ENCODE assay signal across 8 mouse cellular contexts in the genomic region with DNA sequence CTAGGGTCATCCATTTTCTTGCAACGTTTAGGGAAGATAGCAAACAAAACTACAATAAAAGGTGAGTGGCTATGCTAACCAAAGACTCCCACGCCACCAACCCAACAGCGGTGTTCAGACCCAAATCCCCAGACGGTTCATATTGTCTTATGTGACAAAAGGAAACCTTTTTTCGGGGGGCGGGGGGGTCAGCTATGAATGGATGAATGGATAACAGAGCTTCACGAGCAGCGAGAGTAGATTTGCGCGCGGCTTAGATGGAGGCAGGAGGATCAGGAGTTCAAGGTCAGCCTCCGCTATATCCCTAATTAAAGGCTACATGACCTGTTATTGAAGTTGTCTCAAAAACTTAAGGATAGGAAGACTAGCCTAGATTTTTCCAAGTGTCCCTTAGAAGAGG. TPM values are rescaled to one million over a fixed set of nuclear protein-coding genes. Genes with fewer than 3 reads are reported as not detected.
DNase-seq lines count a peak whose midpoint lies in the region; ATAC-seq and TF ChIP-seq lines count a peak whose summit lies in the region.

No protein-coding gene starts in this region.

- H3K79me2 ChIP-seq in CH12.LX (replicated peaks; ENCODE audit: control insufficient read depth, extremely low read depth, insufficient read depth, poor library complexity, severe bottlenecking) = no peaks in the 10 kb centered on the region

- no peaks in the 10 kb centered on the region for H3K27me3 ChIP-seq in cerebellum, adult 2 months (ENCODE audit: control insufficient read depth, insufficient read depth, low read length)
- peaks cover 23% of the 10 kb centered on the region for H3K27me3 ChIP-seq in CH12.LX (replicated peaks)
- H3K27me3 ChIP-seq in embryonic facial prominence, embryonic 15.5 days = no peaks in the 10 kb centered on the region; the same call in 1 of the 2 replicates
- peaks cover 9% of the 10 kb centered on the region for H3K27me3 ChIP-seq in limb, embryonic 12.5 days
- peaks cover 10% of the 10 kb centered on the region for H3K27me3 ChIP-seq in neural tube, embryonic 12.5 days (replicated peaks)

- 8% methylated on average over 12 of the region's 12 CpGs for WGBS in cerebellum, adult 2 months
- WGBS in embryonic facial prominence, embryonic 15.5 days = 4% methylated on average over 12 of the region's 12 CpGs
- WGBS in limb, embryonic 12.5 days = 8% methylated on average over 12 of the region's 12 CpGs
- 4% methylated on average over 12 of the region's 12 CpGs for WGBS in neural tube, embryonic 12.5 days

- H3K4me3 ChIP-seq in cerebellum, adult 2 months (replicated peaks; ENCODE audit: insufficient read depth, low read depth, low read length) = peak overlapping the region; percentile 67
- peak overlapping the region in 2 of 3 experiments; percentile 67 to 73 for H3K4me3 ChIP-seq in CH12.LX (replicated peaks in 1 of 3; ENCODE audit: low read depth in 2 of 3, low read length in 2 of 3, poor library complexity in 1 of 3)
- H3K4me3 ChIP-seq in embryonic facial prominence, embryonic 15.5 days (replicated peaks) = peak overlapping the region; percentile 70
- peak overlapping the region; percentile 54 for H3K4me3 ChIP-seq in limb, embryonic 12.5 days (replicated peaks)
- H3K4me3 ChIP-seq in neural tube, embryonic 12.5 days = peak overlapping the region; percentile 55

- H3K9me3 ChIP-seq in CH12.LX (replicated peaks; ENCODE audit: low read length) = no peaks in the 10 kb centered on the region
- H3K9me3 ChIP-seq in embryonic facial prominence, embryonic 15.5 days (replicated peaks) = no peaks in the 10 kb centered on the region
- no peaks in the 10 kb centered on the region for H3K9me3 ChIP-seq in limb, embryonic 12.5 days
- H3K9me3 ChIP-seq in neural tube, embryonic 12.5 days = no peaks in the 10 kb centered on the region

- H3K27ac ChIP-seq in cerebellum, adult 2 months (ENCODE audit: insufficient read depth, low read length) = no peak overlapping the region
- H3K27ac ChIP-seq in CH12.LX (ENCODE audit: insufficient read depth, low read depth) = no peak overlapping the region
- H3K27ac ChIP-seq in embryonic facial prominence, embryonic 15.5 days (replicated peaks) = 0 out of 2 replicates have a peak overlapping the region, but pooled peaks have one; percentile 44
- no peak overlapping the region for H3K27ac ChIP-seq in limb, embryonic 12.5 days
- H3K27ac ChIP-seq in neural tube, embryonic 12.5 days = no peak overlapping the region

- in situ Hi-C loops in CH12.LX (cut with MboI; ENCODE audit: low pct_ligation_motif_present, low pct_unique_long_range_greater_than_20kb, low sequenced_read_pairs) = loop anchor here (5.0 to 10.0 kb wide), 2 partner anchors 76 to 198 kb away; a partner anchor contains a TSS

- no peak for TF ChIP-seq EP300 in CH12.LX (IDR thresholded peaks at IDR 0.05; ENCODE audit: low read length)

- 0 out of 2 replicates have a peak overlapping the region, but pooled peaks have one; percentile 32 for H3K9ac ChIP-seq in CH12.LX (ENCODE audit: insufficient read depth, low read depth)
- no peak overlapping the region for H3K9ac ChIP-seq in embryonic facial prominence, embryonic 15.5 days
- H3K9ac ChIP-seq in limb, embryonic 12.5 days (replicated peaks) = peak overlapping the region; percentile 31; the same call in 1 of the 2 replicates
- H3K9ac ChIP-seq in neural tube, embryonic 12.5 days = 0 out of 2 replicates have a peak overlapping the region, but pooled peaks have one; percentile 35

- no peak for DNase-seq in cerebellum, adult 2 months
- DNase-seq in cerebellum, adult 11-12 months = no peak
- no peak for DNase-seq in CH12.LX (ENCODE audit: extremely low read depth)
- no peak for DNase-seq in thymus, postnatal 25 days
- no peak for DNase-seq in gastrocnemius, postnatal 4 days (ENCODE audit: low spot score in 2 of 2)

- no peaks in the 10 kb centered on the region for H3K36me3 ChIP-seq in CH12.LX (replicated peaks in 1 of 2; ENCODE audit: control insufficient read depth in 1 of 2, insufficient read depth in 1 of 2, low read length in 1 of 2)
- no peaks in the 10 kb centered on the region for H3K36me3 ChIP-seq in embryonic facial prominence, embryonic 15.5 days
- no peaks in the 10 kb centered on the region for H3K36me3 ChIP-seq in limb, embryonic 12.5 days
- no peaks in the 10 kb centered on the region for H3K36me3 ChIP-seq in neural tube, embryonic 12.5 days

- TF ChIP-seq CTCF in cerebellum, adult 2 months (IDR thresholded peaks at IDR 0.05; ENCODE audit: borderline replicate concordance, insufficient read depth, low read depth, low read length) = no peak
- TF ChIP-seq CTCF in CH12.LX (conservative IDR thresholded peaks at IDR 0.05 in 1 of 2, IDR thresholded peaks at IDR 0.05 in 1 of 2; ENCODE audit: low read depth in 2 of 2, low read length in 2 of 2) = no peak

- TF ChIP-seq RAD21 in CH12.LX (IDR thresholded peaks at IDR 0.05; ENCODE audit: low read depth, low read length) = no peak

- H3K4me1 ChIP-seq in cerebellum, adult 2 months (ENCODE audit: control insufficient read depth, insufficient read depth, low read length) = no peaks in the 10 kb centered on the region
- peaks cover 0 to 7% of the 10 kb centered on the region in 2 experiments; a peak in 3 of 4 replicates for H3K4me1 ChIP-seq in CH12.LX (ENCODE audit: control insufficient read depth in 1 of 2, insufficient read depth in 2 of 2)
- peaks cover 18% of the 10 kb centered on the region for H3K4me1 ChIP-seq in embryonic facial prominence, embryonic 15.5 days
- peaks cover 2% of the 10 kb centered on the region; the same call in 1 of the 2 replicates for H3K4me1 ChIP-seq in limb, embryonic 12.5 days (replicated peaks)
- H3K4me1 ChIP-seq in neural tube, embryonic 12.5 days = 0 out of 2 replicates have a peak, but pooled peaks cover 4% of the 10 kb centered on the region

- no peak for TF ChIP-seq POLR2A in cerebellum, adult 2 months (IDR thresholded peaks at IDR 0.05; ENCODE audit: borderline replicate concordance, insufficient read depth, low read length)
- TF ChIP-seq POLR2A in CH12.LX (IDR thresholded peaks at IDR 0.05; ENCODE audit: low read depth, low read length) = no peak

- dilution Hi-C loops in CH12.LX (cut with MboI; ENCODE audit: extremely low pct_ligation_motif_present, extremely low pct_unique_long_range_greater_than_20kb, low sequenced_read_pairs) = no loop called here

- no peak for ATAC-seq in embryonic facial prominence, embryonic 15.5 days (ENCODE audit: insufficient number of reproducible peaks, low FRiP score, low TSS enrichment, low read depth)
- no peak for ATAC-seq in limb, embryonic 12.5 days (ENCODE audit: insufficient number of reproducible peaks, insufficient read depth, low FRiP score, low TSS enrichment, low read depth)
- ATAC-seq in neural tube, embryonic 12.5 days (ENCODE audit: low FRiP score, low read depth) = no peak

- H3K4me2 ChIP-seq in CH12.LX (ENCODE audit: insufficient read depth, low read depth, poor library complexity, severe bottlenecking) = peak overlapping the region; percentile 74
- H3K4me2 ChIP-seq in embryonic facial prominence, embryonic 15.5 days (replicated peaks) = peak overlapping the region; percentile 57
- H3K4me2 ChIP-seq in limb, embryonic 12.5 days = peak overlapping the region; percentile 54
- peak overlapping the region; percentile 51 for H3K4me2 ChIP-seq in neural tube, embryonic 12.5 days (replicated peaks)

TF ChIP-seq in CH12.LX, 34 proteins besides CTCF, POLR2A, EP300 and RAD21:
- TF ChIP-seq UBTF (IDR thresholded peaks at IDR 0.05; ENCODE audit: low read depth, low read length) (no peak), USF2 (conservative IDR thresholded peaks at IDR 0.05; ENCODE audit: low read depth, low read length) (no peak)

RNA-seq across cellular contexts. Expression of a gene that starts 6.3 kb away (rescaled TPM):
- 32.0 and 42.3 TPM in 2 replicates for polyA plus RNA-seq in cerebellum, adult 2 months (2012; rRNA removed)
- total RNA-seq in CH12.LX (2012; rRNA removed) = 8.0 and 13.9 TPM in 2 replicates
- 5.0 and 5.5 TPM in 2 replicates for total RNA-seq in CH12.LX (2014; rRNA removed)
- polyA plus RNA-seq in CH12.LX (2012; ENCODE audit: insufficient read length, low read depth) = 13.7 and 15.5 TPM in 2 replicates
- polyA plus RNA-seq in embryonic facial prominence, embryonic 15.5 days (2015; fragmentation: Nextera tagmentation; extraction: Ambion mirVana) = 65.2 and 75.4 TPM in 2 replicates
- polyA plus RNA-seq in limb, embryonic 12.5 days (2016; fragmentation: Nextera tagmentation; extraction: Ambion mirVana) = 31.5 and 31.8 TPM in 2 replicates
- 21.1 and 22.2 TPM in 2 replicates for polyA plus RNA-seq in neural tube, embryonic 12.5 days (2016; fragmentation: Nextera tagmentation; extraction: Ambion mirVana)
- 10 to 100 TPM; 77.1 TPM for total RNA-seq in gastrocnemius, postnatal 4 days (2021)

RNA-seq across cellular contexts. Expression of a gene that starts 24.2 kb away (rescaled TPM):
- 0.08 TPM in 1 of 2 replicates, not detected in the other for polyA plus RNA-seq in cerebellum, adult 2 months (2012; rRNA removed)
- total RNA-seq in CH12.LX (2012; rRNA removed) = not detected in 2 replicates
- total RNA-seq in CH12.LX (2014; rRNA removed) = not detected in 2 replicates
- not detected in 2 replicates for polyA plus RNA-seq in CH12.LX (2012; ENCODE audit: insufficient read length, low read depth)
- not detected in 2 replicates for polyA plus RNA-seq in embryonic facial prominence, embryonic 15.5 days (2015; fragmentation: Nextera tagmentation; extraction: Ambion mirVana)
- not detected in 2 replicates for polyA plus RNA-seq in limb, embryonic 12.5 days (2016; fragmentation: Nextera tagmentation; extraction: Ambion mirVana)
- not detected in 2 replicates for polyA plus RNA-seq in neural tube, embryonic 12.5 days (2016; fragmentation: Nextera tagmentation; extraction: Ambion mirVana)
- total RNA-seq in gastrocnemius, postnatal 4 days (2021) = under 1 TPM in 1 of 2 experiments, not detected in 1; 0.54 TPM
